Mouse (Mus musculus) limb, embryonic 12.5 days (tissue): Measurements from ENCODE around the gene Srpk3. TPM values are rescaled to one million over a fixed set of nuclear protein-coding genes. Genes with fewer than 3 reads are reported as not detected.

Experiments used
- ATAC-seq: fragments of 200-750 bp; cut with Nextera tagmentation; 2 replicates; pipeline ENCODE4 v1.8.0; 2017; ENCODE audit warnings: low read depth, moderate TSS enrichment; ENCODE audit not compliant: insufficient number of reproducible peaks, insufficient read depth, low FRiP score, low TSS enrichment
- H3K27ac ChIP-seq: fragments of 300-500 bp; sonication (generic); 2 replicates; pipeline ENCODE4 v1.5.1; 2016; ENCODE audit warnings: mild to moderate bottlenecking, moderate library complexity
- H3K27me3 ChIP-seq: fragments of 300-500 bp; sonication (generic); 2 replicates; pipeline ENCODE4 v1.6.1; 2016; ENCODE audit warnings: mild to moderate bottlenecking, moderate library complexity
- H3K36me3 ChIP-seq: fragments of 300-500 bp; sonication (generic); 2 replicates; pipeline ENCODE4 v1.6.1; 2016; ENCODE audit warnings: mild to moderate bottlenecking, moderate library complexity
- H3K4me1 ChIP-seq: fragments of 300-500 bp; sonication (generic); replicated peaks from 2 replicates; pipeline ENCODE4 v1.6.1; 2016
- H3K4me2 ChIP-seq: fragments of 300-500 bp; sonication (generic); 2 replicates; pipeline ENCODE4 v1.6.1; 2016; ENCODE audit warnings: mild to moderate bottlenecking, moderate library complexity
- H3K4me3 ChIP-seq: fragments of 300-500 bp; sonication (generic); replicated peaks from 2 replicates; pipeline ENCODE4 v1.5.1; 2016; ENCODE audit warnings: mild to moderate bottlenecking
- H3K9ac ChIP-seq: fragments of 300-500 bp; sonication (generic); replicated peaks from 2 replicates; pipeline ENCODE4 v1.6.1; 2016; ENCODE audit warnings: mild to moderate bottlenecking, moderate library complexity
- H3K9me3 ChIP-seq: fragments of 300-500 bp; sonication (generic); 2 replicates; pipeline ENCODE4 v1.6.1; 2016; ENCODE audit warnings: mild to moderate bottlenecking, moderate library complexity
- WGBS: fragments of 180-500 bp; shearing (Covaris S2); methylation state at CpG from one replicate; pipeline ENCODE4 v1.1.7; 2016; 5-methylcytosine and 5-hydroxymethylcytosine counted together
- polyA plus RNA-seq: library from polyadenylated mRNA; unstranded; fragments of >200 nt; fragmentation: Nextera tagmentation; extraction: Ambion mirVana; gene quantifications from 2 replicates; pipeline ENCODE4 v1.2.1, GENCODE M21; 2016

The Srpk3 gene
- polyA plus RNA-seq, 1 experiment from 2014 or later = 9.6 TPM

DNA sequence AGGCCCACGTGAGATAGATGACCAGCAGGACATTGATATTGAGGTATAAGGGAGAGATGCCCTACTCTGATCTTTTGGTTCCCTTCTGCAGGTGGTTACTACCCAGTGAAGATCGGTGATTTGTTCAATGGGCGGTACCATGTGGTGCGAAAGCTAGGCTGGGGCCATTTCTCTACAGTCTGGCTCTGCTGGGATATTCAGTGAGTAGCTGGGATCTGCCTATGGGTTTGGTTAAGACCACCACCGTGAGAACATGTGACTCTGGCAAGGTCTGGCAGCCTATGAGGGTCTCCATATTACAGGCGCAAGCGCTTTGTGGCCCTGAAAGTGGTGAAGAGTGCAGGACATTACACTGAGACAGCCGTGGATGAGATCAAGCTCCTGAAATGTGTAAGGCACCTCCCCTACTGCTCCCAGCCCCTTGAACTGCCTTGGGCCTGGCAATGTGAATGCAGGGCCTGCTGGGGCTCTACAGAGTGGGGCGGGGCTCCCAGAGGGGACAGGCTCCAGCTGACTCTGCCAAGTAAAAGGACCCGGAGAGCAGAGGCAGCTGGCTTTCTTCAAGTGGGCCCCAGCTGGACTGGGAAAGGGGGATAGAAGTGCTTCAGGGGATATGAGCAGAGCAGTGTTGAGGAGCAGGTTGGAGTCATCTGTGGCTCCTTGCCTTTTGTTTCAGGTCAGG, 738 bp downstream of the Srpk3 start:
- Histone ChIP-seq H3K9ac (no peak overlapping the region), H3K27ac (0 out of 2 replicates have a peak overlapping the region, but pooled peaks have one; percentile 2), H3K27me3 (peaks cover 11% of the 10 kb centered on the region), H3K4me2 (no peak overlapping the region), H3K36me3 (peaks cover 32% of the 10 kb centered on the region), H3K4me1 (no peaks in the 10 kb centered on the region), H3K9me3 (no peaks in the 10 kb centered on the region), H3K4me3 (no peak overlapping the region)
- no peak for ATAC-seq
- WGBS = 67% methylated on average over 10 of the region's 10 CpGs

DNA sequence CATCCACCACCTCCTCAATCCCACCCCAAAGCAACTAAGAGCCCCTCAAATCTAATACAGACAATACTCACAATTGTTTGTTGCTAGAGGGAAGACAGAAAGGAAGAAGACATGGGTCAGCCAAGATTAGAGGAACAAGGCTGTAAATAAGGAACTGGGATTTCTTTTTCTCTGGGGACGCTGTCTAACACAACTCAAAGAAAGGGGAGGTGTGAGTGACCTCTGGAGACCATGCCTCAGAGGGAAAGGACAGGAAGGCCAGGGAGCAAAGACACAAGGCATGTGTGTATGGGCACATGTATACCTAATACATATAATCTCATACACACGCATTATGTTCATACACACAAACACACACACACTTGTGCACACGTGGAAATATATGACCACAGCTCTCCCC, 8.0 kb downstream of the Srpk3 start:
- peaks cover 7% of the 10 kb centered on the region for H3K4me1 ChIP-seq
- 86% methylated on average over 3 of the region's 3 CpGs for WGBS
- ATAC-seq = no peak
- H3K27me3 ChIP-seq = peaks cover 22% of the 10 kb centered on the region
- no peak overlapping the region for H3K9ac ChIP-seq
- no peak overlapping the region for H3K4me2 ChIP-seq
- H3K4me3 ChIP-seq = no peak overlapping the region
- peaks cover 48% of the 10 kb centered on the region for H3K36me3 ChIP-seq
- H3K27ac ChIP-seq = no peak overlapping the region
- H3K9me3 ChIP-seq = no peaks in the 10 kb centered on the region

DNA sequence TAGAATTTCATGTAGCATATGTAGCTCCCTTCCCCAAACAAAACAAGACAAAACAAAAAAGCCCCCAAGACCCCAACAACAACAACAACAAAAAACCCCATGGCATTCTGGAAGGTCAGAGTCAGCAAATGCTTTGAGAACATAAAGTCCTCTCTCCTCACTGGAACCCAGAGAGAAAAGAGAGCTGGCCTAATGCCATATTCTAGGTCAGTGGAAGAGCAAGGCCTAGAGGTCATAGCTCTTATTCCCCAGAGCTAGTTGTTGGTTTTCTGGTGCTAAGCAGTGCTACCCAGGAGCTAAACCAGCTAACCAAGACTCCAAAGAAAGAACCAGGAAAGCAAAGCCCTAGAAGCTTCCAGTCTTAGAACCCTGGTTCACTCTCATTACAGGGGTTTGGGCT, 11.5 kb downstream of the Srpk3 start:
- H3K36me3 ChIP-seq = peaks cover 26% of the 10 kb centered on the region
- peak overlapping the region; percentile 58 for H3K4me3 ChIP-seq
- H3K4me1 ChIP-seq = peaks cover 7% of the 10 kb centered on the region
- peak overlapping the region; percentile 67 for H3K9ac ChIP-seq
- no peak for ATAC-seq
- peaks cover 26% of the 10 kb centered on the region for H3K27me3 ChIP-seq
- no peaks in the 10 kb centered on the region for H3K9me3 ChIP-seq
- peak overlapping the region; percentile 90; the same call in 1 of the 2 replicates for H3K27ac ChIP-seq
- H3K4me2 ChIP-seq = peak overlapping the region; percentile 60

DNA sequence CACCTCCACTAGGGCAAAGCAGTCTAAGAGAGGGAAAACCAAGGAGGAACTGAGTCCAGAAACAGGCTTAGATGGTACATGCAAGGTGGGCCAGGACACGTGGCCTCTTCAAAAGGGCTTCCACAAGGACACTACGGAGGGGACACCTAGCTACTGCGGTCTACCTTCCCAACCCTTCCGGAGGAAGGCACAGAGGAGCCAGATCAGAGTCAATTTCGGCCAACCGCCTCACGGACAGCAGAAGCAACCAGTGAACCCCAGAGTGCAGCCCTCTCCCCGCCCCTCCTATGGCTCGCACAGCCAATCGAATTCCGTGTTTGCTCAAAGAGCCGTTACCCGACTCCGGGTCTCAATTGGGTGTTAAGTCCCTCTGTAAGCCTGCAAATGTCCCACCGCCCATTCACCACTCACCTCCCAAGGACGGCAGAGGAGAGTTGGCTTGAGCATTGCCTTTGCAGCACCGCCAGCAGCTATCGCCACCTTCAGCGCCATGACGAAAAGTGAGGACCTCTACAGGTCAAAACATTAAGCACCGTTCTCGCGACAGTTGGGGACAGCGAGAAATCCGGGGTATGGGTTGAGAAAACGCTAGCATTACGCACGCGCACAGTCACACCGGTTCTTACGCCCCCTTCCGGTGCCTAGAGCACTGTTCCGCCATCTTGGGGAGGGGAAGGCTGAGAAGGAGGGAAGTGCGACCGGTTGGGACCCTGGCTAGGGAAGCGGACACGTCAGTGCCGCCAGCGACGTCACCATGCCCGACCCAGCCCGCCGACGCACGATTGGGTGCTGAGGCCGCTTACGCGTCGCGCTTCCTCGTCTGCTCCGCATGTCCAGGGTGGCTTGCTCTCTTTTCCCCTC, 12.4 kb downstream of the Srpk3 start, which contains the start of the genes Idh3g and Ssr4:
TSS of gene Idh3g (minus strand) at position 534 of the 861 bp plus-strand sequence.
TSS of gene Ssr4 (plus strand) at position 665 of the 861 bp plus-strand sequence.
- H3K4me2 ChIP-seq = peak within 1 kb of the TSS; percentile 60
- peak; percentile 96 for ATAC-seq
- 20% methylated on average over 52 of the region's 52 CpGs for WGBS
- H3K36me3 ChIP-seq = peaks cover 25% of the 10 kb centered on the region; the same call in 1 of the 2 replicates
- H3K9me3 ChIP-seq = no peaks in the 10 kb centered on the region
- peak within 1 kb of the TSS; percentile 90 for H3K27ac ChIP-seq
- peak within 1 kb of the TSS; percentile 68 for H3K9ac ChIP-seq
- peak within 1 kb of the TSS; percentile 58 for H3K4me3 ChIP-seq
- H3K4me1 ChIP-seq = peaks cover 7% of the 10 kb centered on the region
- peaks cover 26% of the 10 kb centered on the region for H3K27me3 ChIP-seq

DNA sequence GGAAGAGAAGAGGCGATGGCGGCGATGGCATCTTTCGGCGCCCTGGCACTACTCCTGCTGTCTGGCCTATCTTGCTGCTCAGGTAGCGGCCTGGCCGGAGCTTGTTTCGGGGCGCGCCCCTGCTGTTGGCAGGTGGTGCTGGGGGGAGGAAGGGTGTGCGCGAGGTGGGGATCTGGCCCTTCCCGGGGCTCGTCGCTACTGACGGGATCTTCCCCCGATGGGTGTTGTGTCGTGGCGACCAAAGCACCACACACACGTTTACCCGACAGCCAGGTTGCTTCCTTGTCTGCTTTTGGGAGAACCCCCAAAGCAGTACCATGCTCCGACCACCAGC, 13.0 kb downstream of the Srpk3 start:
- peak; percentile 4; the same call in 1 of the 2 replicates for ATAC-seq
- peaks cover 26% of the 10 kb centered on the region for H3K27me3 ChIP-seq
- WGBS = 23% methylated on average over 21 of the region's 22 CpGs

DNA sequence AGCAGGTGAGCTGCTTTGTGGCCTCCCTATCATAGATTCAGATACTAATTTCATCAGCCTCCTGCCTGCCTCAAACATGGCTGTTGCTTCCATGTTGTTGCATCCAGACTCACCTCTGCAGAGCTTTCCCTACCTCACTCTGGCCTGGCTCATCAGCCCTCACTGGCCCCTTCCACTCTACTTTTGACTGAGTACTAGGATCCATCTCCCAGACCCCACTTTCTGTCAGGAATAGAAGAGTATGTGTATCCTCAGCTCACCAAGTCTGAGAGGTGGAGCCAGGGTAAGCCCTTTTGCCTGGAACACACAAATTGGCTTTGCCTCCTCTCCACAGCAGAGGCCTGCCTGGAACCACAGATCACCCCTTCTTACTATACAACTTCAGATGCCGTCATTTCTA, 14.3 kb downstream of the Srpk3 start:
- no peak overlapping the region for H3K27ac ChIP-seq
- peaks cover 7% of the 10 kb centered on the region for H3K4me1 ChIP-seq
- peak overlapping the region; percentile 60 for H3K4me2 ChIP-seq
- WGBS = 85% methylated on average over 1 of the region's 1 CpGs
- H3K36me3 ChIP-seq = peaks cover 19% of the 10 kb centered on the region; the same call in 1 of the 2 replicates
- no peaks in the 10 kb centered on the region for H3K9me3 ChIP-seq
- peaks cover 30% of the 10 kb centered on the region for H3K27me3 ChIP-seq
- ATAC-seq = no peak
- no peak overlapping the region for H3K4me3 ChIP-seq
- no peak overlapping the region for H3K9ac ChIP-seq

More for the DNA sequence above, 13.0 kb downstream of the Srpk3 start:
- H3K36me3 ChIP-seq = peaks cover 19% of the 10 kb centered on the region; the same call in 1 of the 2 replicates
- H3K4me1 ChIP-seq = peaks cover 7% of the 10 kb centered on the region
- no peaks in the 10 kb centered on the region for H3K9me3 ChIP-seq
- peak overlapping the region; percentile 58 for H3K4me3 ChIP-seq
- peak overlapping the region; percentile 60 for H3K4me2 ChIP-seq
- H3K9ac ChIP-seq = peak overlapping the region; percentile 68
- H3K27ac ChIP-seq = peak overlapping the region; percentile 67; the same call in 1 of the 2 replicates

DNA sequence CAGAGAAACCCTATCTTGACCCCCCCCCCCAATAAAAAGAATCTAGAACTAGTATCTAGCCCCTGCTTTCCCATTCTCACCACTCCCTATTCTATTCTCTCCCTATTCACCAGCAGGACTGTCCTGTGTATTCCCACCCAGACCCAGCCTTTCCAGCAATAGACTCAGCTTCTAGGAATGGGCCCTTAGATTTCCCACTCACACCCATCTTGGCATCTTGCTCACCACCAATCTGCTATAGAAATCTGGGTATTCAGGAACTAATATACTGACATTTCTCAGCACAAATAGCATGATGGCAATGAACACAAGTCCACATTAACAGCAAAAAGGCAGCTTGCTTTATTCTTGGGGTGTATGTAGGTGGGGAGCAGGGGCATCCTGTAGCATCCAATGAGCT, 18.8 kb downstream of the Srpk3 start:
- Histone ChIP-seq H3K36me3 (peaks cover 30% of the 10 kb centered on the region), H3K9me3 (no peaks in the 10 kb centered on the region), H3K4me1 (no peaks in the 10 kb centered on the region; the same call in 1 of the 2 replicates), H3K9ac (no peak overlapping the region), H3K4me3 (no peak overlapping the region), H3K27me3 (peaks cover 20% of the 10 kb centered on the region; the same call in 1 of the 2 replicates), H3K4me2 (no peak overlapping the region), H3K27ac (no peak overlapping the region)
- no peak for ATAC-seq

DNA sequence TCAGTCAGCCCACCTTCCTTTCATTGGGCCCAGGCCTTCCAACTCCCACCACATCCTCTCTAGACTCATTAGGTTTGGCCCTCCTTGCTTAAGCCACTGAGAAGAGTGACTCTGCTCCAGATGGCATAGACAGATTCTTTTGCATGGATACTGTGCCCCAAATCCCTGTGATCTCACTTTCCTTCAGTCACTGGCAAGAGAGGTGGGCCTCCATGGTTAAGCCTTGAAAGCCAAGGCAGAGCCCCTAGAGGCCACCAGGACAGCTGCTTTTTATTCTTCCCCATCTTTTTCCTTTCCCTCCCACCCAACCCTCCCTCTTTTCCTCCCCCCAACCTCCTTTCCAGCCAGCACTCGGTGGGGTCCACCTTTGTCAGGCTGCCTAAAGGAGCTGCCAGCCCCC, 19.3 kb downstream of the Srpk3 start:
- H3K36me3 ChIP-seq = peaks cover 30% of the 10 kb centered on the region
- H3K9me3 ChIP-seq = no peaks in the 10 kb centered on the region
- H3K4me1 ChIP-seq = no peaks in the 10 kb centered on the region
- no peak overlapping the region for H3K4me2 ChIP-seq
- no peak overlapping the region for H3K27ac ChIP-seq
- peaks cover 19% of the 10 kb centered on the region; the same call in 1 of the 2 replicates for H3K27me3 ChIP-seq
- WGBS = 38% methylated on average over 1 of the region's 1 CpGs
- no peak for ATAC-seq
- H3K9ac ChIP-seq = no peak overlapping the region
- H3K4me3 ChIP-seq = no peak overlapping the region

DNA sequence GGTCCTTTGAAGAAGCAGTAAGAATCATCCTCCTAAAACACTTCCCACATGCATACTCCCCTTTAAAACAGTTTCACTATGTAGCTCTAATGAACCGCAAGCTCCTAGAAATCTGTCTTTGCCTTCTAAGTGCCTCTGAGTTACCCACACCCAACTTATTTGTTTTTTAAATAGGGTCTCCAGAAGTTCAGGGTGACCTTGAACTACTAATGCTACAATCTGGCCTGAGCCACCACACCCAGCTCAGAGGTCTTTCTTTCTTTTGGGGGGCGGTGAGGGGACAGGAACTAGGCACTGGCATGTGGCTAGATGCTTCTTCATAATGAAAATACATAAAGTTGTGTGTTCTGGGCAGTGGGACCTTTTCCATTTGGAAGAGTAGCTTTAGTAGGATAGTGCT, 23.3 kb downstream of the Srpk3 start:
- no peak overlapping the region for H3K27ac ChIP-seq
- WGBS = 89% methylated on average over 2 of the region's 2 CpGs

DNA sequence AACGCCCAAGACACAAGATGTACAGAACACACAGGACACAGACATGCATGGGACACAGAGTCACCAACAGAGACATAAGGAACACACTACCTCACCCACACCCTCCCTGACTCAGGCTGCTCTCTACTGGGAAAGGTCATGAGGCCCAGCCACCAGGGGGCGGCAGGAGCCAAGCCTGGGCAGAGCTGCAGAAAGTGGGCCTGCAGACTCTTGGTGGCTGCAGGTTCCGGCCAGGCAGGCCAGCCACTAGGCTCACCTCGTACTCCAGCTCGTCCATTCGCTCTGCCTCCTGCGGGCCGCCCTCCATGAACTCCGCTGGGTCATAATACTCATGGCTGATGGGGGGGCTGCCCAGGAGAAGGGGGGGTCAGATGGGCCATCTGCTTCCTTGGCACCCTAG, 24.3 kb downstream of the Srpk3 start:
- H3K36me3 ChIP-seq = peaks cover 11% of the 10 kb centered on the region
- no peak overlapping the region for H3K4me2 ChIP-seq
- H3K27ac ChIP-seq = no peak overlapping the region
- peak; percentile 81; the same call in 1 of the 2 replicates for ATAC-seq
- 29% methylated on average over 9 of the region's 9 CpGs for WGBS
- no peak overlapping the region for H3K9ac ChIP-seq
- H3K4me1 ChIP-seq = no peaks in the 10 kb centered on the region
- H3K9me3 ChIP-seq = no peaks in the 10 kb centered on the region
- no peak overlapping the region for H3K4me3 ChIP-seq
- H3K27me3 ChIP-seq = peaks cover 17% of the 10 kb centered on the region; the same call in 1 of the 2 replicates

More for the DNA sequence above, 23.3 kb downstream of the Srpk3 start:
- no peak overlapping the region for H3K9ac ChIP-seq
- no peak overlapping the region for H3K4me3 ChIP-seq
- peaks cover 11% of the 10 kb centered on the region for H3K36me3 ChIP-seq
- ATAC-seq = no peak
- H3K27me3 ChIP-seq = peaks cover 21% of the 10 kb centered on the region; the same call in 1 of the 2 replicates
- H3K9me3 ChIP-seq = no peaks in the 10 kb centered on the region
- no peaks in the 10 kb centered on the region for H3K4me1 ChIP-seq
- H3K4me2 ChIP-seq = no peak overlapping the region

DNA sequence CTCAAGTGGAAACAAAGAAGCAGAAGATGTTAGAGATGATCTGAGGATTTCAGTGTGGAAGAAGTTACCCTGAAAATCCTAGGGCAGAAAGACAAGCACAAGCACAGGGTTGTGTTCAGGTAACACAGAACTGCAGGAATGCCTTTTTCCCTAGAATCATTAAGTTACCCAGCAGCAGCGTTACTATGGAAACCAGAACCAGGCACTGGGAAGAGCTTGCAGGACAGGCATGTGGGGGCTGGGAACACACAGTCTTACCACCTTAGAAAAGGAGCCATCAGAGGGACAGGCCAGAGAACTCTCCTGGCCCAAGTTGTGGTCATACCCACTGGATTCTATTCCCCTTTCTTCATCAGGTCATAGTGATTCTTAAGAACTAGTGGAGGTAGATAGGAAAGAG, 31.6 kb downstream of the Srpk3 start:
- Histone ChIP-seq H3K9ac (no peak overlapping the region), H3K9me3 (no peaks in the 10 kb centered on the region), H3K27ac (no peak overlapping the region), H3K4me2 (no peak overlapping the region), H3K4me3 (no peak overlapping the region), H3K4me1 (peaks cover 5% of the 10 kb centered on the region; the same call in 1 of the 2 replicates), H3K27me3 (no peaks in the 10 kb centered on the region), H3K36me3 (no peaks in the 10 kb centered on the region)
- 56% methylated on average over 1 of the region's 1 CpGs for WGBS
- ATAC-seq = 0 out of 2 replicates have a peak, but pooled peaks have one; percentile 31
